Mouse (Mus musculus) 3T3-L1 (cell line): Measurements from ENCODE around the gene Wbp2nl.
A peak's percentile ranks its signal among the peaks of the same experiment; 100 is the strongest.

Experiments
- DNase-seq: peaks from one replicate; pipeline ENCODE4 v3.0.0-alpha.2; 2015; ENCODE audit warnings: low read depth, low spot score

Gene Wbp2nl

DNA sequence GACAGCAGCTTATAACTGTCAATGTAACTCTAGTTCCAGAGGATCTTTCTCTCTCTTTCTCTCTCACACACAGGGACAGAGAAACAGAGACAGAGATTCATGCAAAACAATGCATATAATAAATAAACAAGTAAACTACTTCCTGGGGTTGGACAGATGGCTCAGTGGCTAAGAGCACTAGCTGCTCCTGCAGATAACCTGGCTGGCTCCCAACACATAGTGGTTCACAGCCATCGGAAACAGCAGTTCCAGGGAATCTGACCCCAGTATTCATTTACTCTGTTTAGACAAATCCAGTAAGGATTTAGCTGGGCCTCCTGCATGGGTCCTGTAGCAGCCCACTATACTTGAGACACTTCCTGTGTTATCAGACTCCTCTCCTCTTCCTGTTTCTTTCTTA is 20.9 kb downstream of the Wbp2nl start:
- no peak for DNase-seq

GRCm38 (mm10) chr15:82322195-82322594 is 23.4 kb downstream of the Wbp2nl start:
- DNase-seq = no peak

GRCm38 (mm10) chr15:82325382-82325781 is 26.6 kb downstream of the Wbp2nl start:
- DNase-seq = no peak

GRCm38 (mm10) chr15:82335194-82335593 is 36.4 kb downstream of the Wbp2nl start:
- DNase-seq = no peak

DNA sequence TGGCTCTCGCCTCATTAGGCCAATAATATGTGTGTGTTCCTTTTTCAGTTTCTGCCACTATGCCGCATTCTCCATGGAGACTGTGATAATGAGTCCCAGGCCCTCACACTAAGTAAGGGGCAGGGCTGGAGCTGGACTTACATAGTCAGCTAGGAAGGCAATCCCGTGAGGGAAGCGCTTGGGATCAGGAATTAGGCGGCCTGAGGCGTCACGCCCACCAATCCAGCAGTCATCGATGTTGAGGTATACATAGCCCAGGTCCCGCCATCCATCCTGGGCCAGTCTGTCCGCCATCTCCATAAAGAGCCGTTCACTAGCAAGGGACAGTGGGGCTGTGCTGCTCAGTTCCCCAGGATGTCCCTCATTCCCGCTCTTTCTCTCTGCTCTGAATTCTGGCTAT is 37.9 kb downstream of the Wbp2nl start:
- DNase-seq = no peak

DNA sequence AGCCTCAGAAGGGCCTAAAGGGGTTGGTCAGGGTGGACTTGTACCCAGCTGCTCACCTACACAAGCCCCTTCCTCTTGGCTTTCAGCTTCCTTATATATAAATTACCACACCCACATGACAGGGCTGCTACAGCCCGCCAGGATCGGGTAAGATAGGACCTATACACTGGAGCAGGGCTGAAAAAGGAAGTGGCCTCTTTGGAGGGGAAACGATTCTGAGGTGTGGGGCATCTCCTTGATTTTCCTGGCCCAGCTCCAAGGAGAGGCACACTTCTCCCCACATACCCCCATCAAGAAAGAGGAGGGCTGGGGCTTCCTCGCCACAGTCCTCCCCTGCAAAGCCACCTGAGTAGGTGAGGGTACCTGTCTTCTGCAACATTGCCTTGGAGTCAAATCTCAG is 39.1 kb downstream of the Wbp2nl start:
- DNase-seq = peak; percentile 18

DNA sequence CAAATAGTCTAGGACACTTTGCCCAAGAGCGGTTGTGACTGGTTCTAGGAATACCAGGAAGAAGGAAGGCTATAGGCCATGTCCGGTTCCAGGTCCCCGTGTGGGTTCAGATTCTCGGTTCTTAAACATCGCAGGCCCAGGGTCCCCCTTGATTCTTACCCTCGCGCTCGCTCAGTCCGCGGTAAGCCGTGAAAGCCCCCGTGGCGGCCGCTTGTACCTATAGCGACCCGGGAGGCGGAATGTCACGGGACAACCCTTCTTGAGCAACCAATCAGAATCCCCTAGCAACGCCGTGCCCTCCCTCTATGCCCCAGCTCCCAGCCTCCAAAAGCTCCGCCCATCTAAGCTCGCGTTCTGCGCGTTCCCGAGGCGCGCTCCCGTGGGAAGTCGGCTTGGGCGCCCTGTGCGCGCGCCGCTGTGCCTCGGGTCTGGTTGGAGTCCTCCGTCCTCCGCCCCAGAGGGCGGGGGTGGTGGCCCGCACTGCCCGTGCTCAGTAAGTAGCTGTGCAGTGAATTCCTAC is 39.9 kb downstream of the Wbp2nl start, which contains the start of the genes Naga, Pheta2 and Smdt1:
Naga (minus strand) TSS at position 333 of the 520 bp plus-strand sequence.
Pheta2 (plus strand) TSS at position 350 of the 520 bp plus-strand sequence.
Smdt1 (plus strand) TSS at position 367 of the 520 bp plus-strand sequence.
- peak; percentile 95 for DNase-seq

- no peak for DNase-seq
These were observed 40.4 kb downstream of the Wbp2nl start for GRCm38 (mm10) chr15:82339150-82339549.

GRCm38 (mm10) chr15:82339634-82340254 is 41.0 kb downstream of the Wbp2nl start:
- DNase-seq = no peak

DNA sequence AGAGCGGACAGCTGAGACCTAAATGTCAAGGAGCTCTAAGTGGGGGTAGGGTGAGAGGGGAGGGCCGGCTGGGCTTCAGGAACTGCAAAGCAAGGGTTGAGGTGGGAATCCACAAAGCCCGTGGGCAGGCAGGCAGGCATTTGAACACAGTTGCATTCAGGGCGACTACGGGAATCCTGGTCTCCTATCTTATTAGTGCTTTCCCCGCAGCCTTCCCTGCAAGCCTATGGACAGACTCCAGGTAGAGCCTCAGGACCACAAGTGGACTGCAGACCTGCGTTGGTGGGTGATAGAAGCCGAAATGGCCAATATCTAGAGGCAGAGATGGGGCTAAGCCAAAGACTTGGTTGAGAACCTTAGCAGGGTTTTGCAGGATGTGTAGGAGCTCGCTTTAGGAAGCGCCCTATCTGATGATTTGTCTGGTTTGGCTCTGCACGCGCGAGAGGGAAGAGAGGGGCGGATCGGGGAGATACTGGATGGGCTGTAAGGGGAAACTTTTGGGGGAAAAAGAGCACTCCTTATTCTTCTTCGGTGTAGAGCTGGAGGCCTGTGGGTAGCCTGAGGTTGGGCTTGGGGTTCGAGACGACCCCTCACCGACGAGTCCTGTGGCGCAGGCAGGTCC is 41.8 kb downstream of the Wbp2nl start:
- DNase-seq = peak; percentile 14

DNA sequence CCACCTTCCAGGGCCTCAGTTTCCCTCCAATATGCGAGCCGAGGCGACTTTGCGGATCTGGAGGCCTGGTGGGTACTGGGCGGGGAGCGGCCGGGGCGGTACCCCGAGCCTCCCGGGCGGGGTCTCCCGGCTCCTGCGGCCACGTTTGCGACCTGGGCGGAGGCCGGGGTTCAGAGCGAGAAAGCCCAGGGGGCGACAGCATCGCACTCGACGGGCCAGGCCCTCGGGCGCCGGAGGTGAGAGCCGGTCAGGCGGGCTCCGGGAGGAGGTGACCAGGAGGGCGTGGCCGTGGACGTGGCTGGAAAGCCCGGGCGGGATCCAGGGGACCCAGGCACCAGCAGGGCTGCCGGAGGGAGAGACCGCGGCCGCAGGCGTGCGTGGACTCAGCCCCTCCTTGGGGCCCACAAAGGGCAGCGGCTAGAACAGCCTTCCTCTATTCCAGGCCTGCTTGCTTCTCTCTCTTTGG is 42.3 kb downstream of the Wbp2nl start:
- peak; percentile 41 for DNase-seq

DNA sequence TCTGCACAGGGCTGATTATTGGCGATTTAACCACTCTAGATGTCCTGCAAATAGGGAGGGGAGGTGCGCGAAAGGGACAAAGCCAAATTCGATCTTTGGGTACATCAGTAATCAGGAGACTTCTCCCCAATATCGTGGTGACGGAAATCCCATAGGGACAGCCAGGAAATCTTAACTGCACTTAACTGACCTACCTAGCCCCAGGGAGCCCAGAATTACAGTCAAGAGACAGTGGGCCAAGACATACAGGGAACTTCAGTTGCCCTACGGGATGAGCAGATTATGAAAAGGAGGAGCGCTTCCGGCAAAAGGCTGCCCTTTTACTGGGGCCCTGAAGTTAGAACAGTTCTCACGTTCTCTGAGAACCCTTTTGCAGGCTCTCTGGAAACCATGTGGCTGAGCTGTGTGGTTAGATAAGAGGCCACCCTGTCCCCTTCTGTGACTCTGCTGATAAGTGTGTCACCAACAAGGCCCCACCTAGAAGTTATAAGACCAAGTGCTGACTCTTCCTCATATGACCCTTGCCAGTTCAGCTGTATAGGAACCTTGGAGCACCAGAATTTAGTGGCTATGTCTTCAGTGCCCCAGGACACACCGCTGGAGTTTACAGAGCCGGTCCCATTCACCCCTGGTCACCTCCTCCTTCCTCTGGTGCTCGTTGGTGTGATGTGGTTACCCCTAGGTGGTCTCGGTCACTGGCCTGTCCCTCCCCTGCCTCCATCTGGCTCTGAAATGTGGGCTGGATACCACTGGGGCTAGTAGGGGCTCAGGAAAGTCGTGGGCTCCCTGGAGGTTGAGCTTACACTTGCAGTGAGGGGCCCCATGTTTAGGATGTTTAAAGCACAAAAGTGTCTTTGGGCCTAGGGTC is 43.2 kb downstream of the Wbp2nl start:
- DNase-seq = no peak

DNA sequence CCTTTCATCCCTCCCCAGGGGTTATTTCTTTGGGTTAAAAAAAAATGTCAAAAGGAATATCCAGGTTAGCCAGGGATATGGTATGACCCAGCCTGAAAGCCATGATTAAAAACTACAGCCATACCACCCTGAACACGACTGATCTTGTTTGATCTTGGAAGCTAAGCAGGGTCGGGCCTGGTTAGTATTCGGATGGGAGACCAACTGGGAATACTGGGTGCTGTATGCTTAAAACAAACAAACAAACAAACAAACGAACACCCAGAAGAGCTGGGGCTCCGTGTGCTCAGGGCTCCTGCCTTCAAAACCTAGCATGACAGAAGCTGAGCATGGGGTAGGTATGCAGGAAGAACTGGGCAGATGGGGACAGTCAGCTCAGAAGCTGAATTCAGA is 43.8 kb downstream of the Wbp2nl start:
- DNase-seq = no peak

GRCm38 (mm10) chr15:82343368-82344287 is 44.9 kb downstream of the Wbp2nl start:
- no peak for DNase-seq

GRCm38 (mm10) chr15:82344971-82345370 is 46.2 kb downstream of the Wbp2nl start:
- DNase-seq = no peak

GRCm38 (mm10) chr15:82345820-82346470 is 47.2 kb downstream of the Wbp2nl start:
- DNase-seq = peak; percentile 99

GRCm38 (mm10) chr15:82346580-82347302 is 48.0 kb downstream of the Wbp2nl start:
- peak; percentile 50 for DNase-seq

DNA sequence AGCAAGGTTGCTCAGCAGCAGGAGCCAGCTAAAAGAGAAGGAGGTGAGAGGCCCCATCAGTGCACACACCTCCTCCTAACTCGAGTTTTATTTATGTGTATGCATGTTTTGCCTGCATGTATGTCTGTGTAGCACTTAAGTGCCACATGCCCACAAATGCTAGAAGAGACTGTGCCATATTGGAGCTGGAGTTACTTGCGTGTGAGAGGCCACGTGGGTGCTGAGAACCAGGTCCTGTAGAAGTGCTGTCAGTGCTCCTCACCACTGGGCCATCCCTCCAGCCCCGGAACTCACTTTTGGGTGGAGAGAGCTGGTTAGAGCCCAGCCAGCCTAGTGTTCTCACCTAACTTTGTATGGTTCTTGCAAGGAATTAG is 48.5 kb downstream of the Wbp2nl start:
- no peak for DNase-seq

DNA sequence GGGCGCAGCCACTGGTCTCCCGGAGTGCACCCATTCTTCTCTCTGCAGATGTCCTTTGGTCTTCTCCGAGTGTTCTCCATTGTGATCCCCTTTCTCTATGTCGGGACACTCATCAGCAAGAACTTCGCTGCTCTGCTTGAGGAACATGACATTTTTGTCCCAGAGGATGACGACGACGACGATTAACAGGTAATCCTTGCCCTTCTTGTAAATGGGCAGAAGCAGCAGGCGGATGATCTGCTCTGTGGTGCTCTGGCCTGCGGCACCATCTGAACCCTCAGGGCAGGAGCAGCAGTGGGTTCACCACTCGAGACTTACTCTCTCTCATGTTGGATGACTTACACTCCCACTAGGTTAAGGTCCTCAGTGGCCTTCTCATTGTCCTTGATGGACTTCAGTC is 49.1 kb downstream of the Wbp2nl start:
- no peak for DNase-seq
